Mouse (Mus musculus) ES-E14 (cell line): ENCODE data around the gene Amh. TPM values are rescaled to one million over a fixed set of nuclear protein-coding genes. Genes with fewer than 3 reads are reported as not detected.

Experiments used
- DNase-seq: peaks from one replicate; pipeline ENCODE4 v3.0.0-alpha.2; 2013; ENCODE audit warnings: low read depth, low spot score
- H3K27ac ChIP-seq: 2 replicates; pipeline ENCODE4 v1.5.1; 2012; ENCODE audit warnings: low read depth, mild to moderate bottlenecking, low read length, moderate library complexity, mixed read lengths; ENCODE audit not compliant: poor library complexity, insufficient read depth, severe bottlenecking
- H3K36me3 ChIP-seq: 2 replicates; pipeline ENCODE4 v1.6.1; 2012; ENCODE audit warnings: mild to moderate bottlenecking, low read length, moderate library complexity, mixed read lengths; ENCODE audit not compliant: control insufficient read depth, poor library complexity, insufficient read depth, severe bottlenecking
- H3K4me1 ChIP-seq, 2 experiments: fragments of 150-350 bp in 1 of 2; sonication (generic) in 1 of 2; 2 replicates each; pipeline ENCODE4 v1.6.1; 2012; ENCODE audit warnings: low read length in 2 of 2, mild to moderate bottlenecking in 1 of 2, mixed read lengths in 1 of 2; ENCODE audit not compliant: control insufficient read depth in 2 of 2, insufficient read depth in 2 of 2, poor library complexity in 1 of 2
- H3K4me3 ChIP-seq, 2 experiments: fragments of 150-350 bp in 1 of 2; sonication (generic) in 1 of 2; 2 replicates each; pipeline ENCODE4 v1.5.1; 2012; ENCODE audit warnings: low read length in 2 of 2, low read depth in 1 of 2, mild to moderate bottlenecking in 1 of 2, mixed read lengths in 1 of 2; ENCODE audit not compliant: insufficient read depth in 1 of 2, poor library complexity in 1 of 2, severe bottlenecking in 1 of 2
- H3K9ac ChIP-seq: 2 replicates; pipeline ENCODE4 v1.6.1; 2012; ENCODE audit warnings: low read depth, mild to moderate bottlenecking, low read length, mixed read lengths; ENCODE audit not compliant: poor library complexity, insufficient read depth, severe bottlenecking
- H3K9me3 ChIP-seq: fragments of 150-350 bp; sonication (generic); 2 replicates; pipeline ENCODE4 v1.6.1; 2012; ENCODE audit warnings: low read depth, mild to moderate bottlenecking, low read length; ENCODE audit not compliant: control insufficient read depth, insufficient read depth
- CHD2 ChIP-seq: IDR thresholded peaks from 2 replicates; pipeline ENCODE4 v1.6.1; 2014; ENCODE audit warnings: mild to moderate bottlenecking, low read depth, low read length, inconsistent platforms
- HCFC1 ChIP-seq: IDR thresholded peaks from 2 replicates; pipeline ENCODE4 v1.6.1; 2012; ENCODE audit warnings: low read length, inconsistent platforms, borderline replicate concordance; ENCODE audit not compliant: insufficient read depth
- MAFK ChIP-seq: IDR thresholded peaks from 2 replicates; pipeline ENCODE4 v1.6.1; 2014; ENCODE audit warnings: mild to moderate bottlenecking, low read depth, low read length, inconsistent platforms; ENCODE audit not compliant: insufficient read depth
- ZC3H11A ChIP-seq: IDR thresholded peaks from 2 replicates; pipeline ENCODE4 v1.6.1; 2012; ENCODE audit warnings: low read depth, mild to moderate bottlenecking, inconsistent platforms, low read length, borderline replicate concordance
- ZNF384 ChIP-seq: IDR thresholded peaks from 2 replicates; pipeline ENCODE4 v1.6.1; 2012; ENCODE audit warnings: low read depth, low read length, inconsistent platforms
- in situ Hi-C, 2 experiments: fragments of 600-800 bp; cut with MboI; formaldehyde crosslinking; loops; one replicate each; pipeline ENCODE4 v1.15.1; 2025; ENCODE audit warnings: low sequenced_read_pairs in 2 of 2, inconsistent platforms in 1 of 2; ENCODE audit not compliant: unreplicated experiment in 2 of 2
- total RNA-seq: library from RNA; depleted of rRNA; stranded (reverse); fragments of 300-350 nt; gene quantifications from 2 replicates; pipeline ENCODE4 v1.2.3, GENCODE M21; 2012

Gene Amh
- total RNA-seq, 1 experiment, result 1.0 TPM

DNA sequence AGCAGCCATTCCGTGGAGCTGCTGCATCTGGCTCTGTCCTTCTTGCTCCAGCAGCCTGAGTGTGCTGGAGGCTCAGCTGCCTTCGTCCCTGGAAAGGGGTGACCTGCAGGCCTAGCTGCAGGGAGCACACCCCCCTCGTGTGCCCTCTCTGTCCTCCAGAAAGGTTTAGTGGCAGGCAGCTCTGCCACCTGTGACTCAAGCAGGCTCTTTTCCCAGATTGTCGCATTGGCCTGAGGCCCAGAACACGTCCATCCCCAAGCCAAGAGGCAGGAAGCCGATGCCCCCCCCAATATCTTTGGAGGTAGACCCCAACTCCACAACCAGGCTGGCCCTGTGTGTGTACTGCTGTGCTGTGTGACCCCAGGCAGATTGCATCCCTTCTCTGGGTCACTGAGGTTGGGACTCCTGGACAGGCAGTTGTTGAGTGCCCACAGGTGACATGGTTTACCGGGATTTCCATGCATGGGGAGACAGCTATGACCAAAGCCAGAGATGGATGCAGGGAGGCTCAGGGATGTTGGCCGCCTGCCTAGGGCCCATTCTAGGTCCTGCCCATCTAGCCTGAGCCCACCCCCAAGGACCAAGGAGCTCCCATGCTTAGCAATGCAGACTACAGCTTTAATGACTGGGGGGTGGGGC lies 40.1 kb downstream of the Amh start:
- no peaks in the 10 kb centered on the region for H3K36me3 ChIP-seq
- in situ Hi-C loops, result no loop called here
- H3K27ac ChIP-seq, result no peak overlapping the region
- no peak for DNase-seq
- H3K4me3 ChIP-seq, result no peak overlapping the region
- no peaks in the 10 kb centered on the region for H3K9me3 ChIP-seq
- H3K9ac ChIP-seq, result no peak overlapping the region
- no peak for TF ChIP-seq ZNF384
- TF ChIP-seq ZC3H11A, result no peak
- no peak for TF ChIP-seq HCFC1
- no peak for TF ChIP-seq MAFK
- no peak for TF ChIP-seq CHD2
- H3K4me1 ChIP-seq, result peaks cover 0 to 5% of the 10 kb centered on the region in 2 experiments; a peak in 1 of 4 replicates

DNA sequence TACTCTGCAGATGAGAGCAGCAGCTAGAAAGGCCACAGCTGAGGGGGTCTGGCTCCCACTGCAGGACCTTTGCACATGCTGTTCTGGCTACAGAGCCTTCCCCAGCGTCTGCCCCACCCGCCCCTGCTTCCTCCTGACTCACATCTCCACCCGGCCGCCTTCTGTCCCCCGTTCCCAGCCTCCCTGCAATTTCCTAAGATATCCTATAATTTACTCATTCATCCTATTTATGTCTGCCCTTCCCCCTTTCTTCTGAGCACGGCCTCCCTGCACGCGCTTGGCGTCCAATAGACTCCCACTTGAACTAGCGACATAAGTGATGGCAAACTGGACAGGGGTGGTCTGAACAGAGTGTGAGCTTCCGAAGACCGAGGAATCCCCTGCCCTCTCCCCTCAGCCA lies 40.7 kb downstream of the Amh start:
- Histone ChIP-seq H3K9me3 (no peaks in the 10 kb centered on the region), H3K4me3 (no peak overlapping the region), H3K36me3 (no peaks in the 10 kb centered on the region), H3K27ac (no peak overlapping the region), H3K4me1 (peaks cover 0 to 5% of the 10 kb centered on the region in 2 experiments; a peak in 1 of 4 replicates), H3K9ac (no peak overlapping the region)
- no peak for TF ChIP-seq ZNF384
- TF ChIP-seq MAFK, result no peak
- TF ChIP-seq HCFC1, result no peak
- no peak for TF ChIP-seq ZC3H11A
- TF ChIP-seq CHD2, result no peak
- in situ Hi-C loops, result no loop called here
- DNase-seq, result no peak

GRCm38 (mm10) chr10:80848571-80848970 lies 43.5 kb downstream of the Amh start:
- in situ Hi-C loops, result no loop called here
- TF ChIP-seq ZNF384, result no peak
- TF ChIP-seq HCFC1, result no peak
- TF ChIP-seq CHD2, result no peak
- TF ChIP-seq ZC3H11A, result no peak
- TF ChIP-seq MAFK, result no peak
- no peaks in the 10 kb centered on the region for H3K9me3 ChIP-seq
- H3K4me3 ChIP-seq, result no peak overlapping the region
- peak; percentile 97 for DNase-seq
- peaks cover 16% of the 10 kb centered on the region for H3K36me3 ChIP-seq
- no peak overlapping the region for H3K9ac ChIP-seq
- peaks cover 0 to 5% of the 10 kb centered on the region in 2 experiments; a peak in 1 of 4 replicates for H3K4me1 ChIP-seq
- H3K27ac ChIP-seq, result no peak overlapping the region

DNA sequence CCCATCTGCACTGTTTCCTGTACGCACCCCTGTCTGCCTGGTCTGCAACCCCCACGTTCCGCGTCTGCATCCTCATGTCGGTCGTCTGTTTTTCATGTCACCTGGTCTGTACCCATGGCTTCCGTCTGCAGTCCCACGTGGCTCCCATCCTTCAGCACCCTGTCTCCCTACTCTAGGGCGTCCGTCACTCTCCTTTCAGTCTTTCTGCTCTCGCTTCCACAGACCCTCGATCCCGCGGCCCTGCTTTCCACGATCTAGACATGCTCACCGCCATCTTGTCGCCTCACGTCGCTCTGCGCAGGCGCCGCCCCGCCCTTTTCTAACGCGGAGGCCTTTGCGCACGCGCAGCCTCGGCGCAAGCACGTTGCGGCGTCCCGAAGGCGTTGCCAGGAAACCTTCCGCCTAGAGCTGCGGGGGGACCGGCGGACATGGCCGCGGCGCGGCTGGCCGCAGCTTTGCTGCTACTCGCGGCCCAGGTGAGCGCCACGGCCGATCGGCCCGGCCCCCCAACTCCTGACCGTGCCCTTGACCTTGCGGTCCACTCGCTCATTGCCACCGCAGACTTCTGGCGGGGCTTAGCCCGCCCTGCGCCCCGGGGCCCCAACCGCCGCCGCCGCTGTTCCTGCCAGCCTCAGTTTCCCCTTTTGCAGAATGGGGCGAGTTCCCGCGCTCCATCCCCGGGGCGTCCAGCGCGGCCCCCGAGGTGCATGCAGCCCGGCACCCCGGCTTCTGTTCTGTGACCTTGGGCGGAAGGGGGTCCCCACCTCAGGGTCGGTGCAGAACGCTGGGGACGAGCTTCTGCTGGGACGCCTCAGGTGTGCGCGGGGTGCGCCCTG lies 50.1 kb downstream of the Amh start, which contains the start of the genes Lsm7 and Sppl2b:
Lsm7 (minus strand) TSS at position 297 of the 836 bp plus-strand sequence.
Sppl2b (plus strand) TSS at position 363 of the 836 bp plus-strand sequence.
- DNase-seq, result peak; percentile 82
- Histone ChIP-seq H3K9me3 (no peaks in the 10 kb centered on the region), H3K4me1 (peaks cover 3 to 5% of the 10 kb centered on the region in 2 experiments; a peak in 2 of 4 replicates), H3K4me3 (peak within 1 kb of the TSS; percentile 77), H3K9ac (peak within 1 kb of the TSS; percentile 83), H3K36me3 (peaks cover 17% of the 10 kb centered on the region), H3K27ac (no peak within 1 kb of the TSS; the same call in 1 of the 2 replicates)
- TF ChIP-seq HCFC1, result peak; percentile 65; the same call in 1 of the 2 replicates
- TF ChIP-seq CHD2, result no peak
- in situ Hi-C loops, result no loop called here
